Mouse (Mus musculus): ENCODE measurements around the gene 4930432M17Rik. TPM values are rescaled to one million over a fixed set of nuclear protein-coding genes. Genes with fewer than 3 reads are reported as not detected.

The 4930432M17Rik gene
- polyA plus RNA-seq, 1 experiment: not detected

DNA sequence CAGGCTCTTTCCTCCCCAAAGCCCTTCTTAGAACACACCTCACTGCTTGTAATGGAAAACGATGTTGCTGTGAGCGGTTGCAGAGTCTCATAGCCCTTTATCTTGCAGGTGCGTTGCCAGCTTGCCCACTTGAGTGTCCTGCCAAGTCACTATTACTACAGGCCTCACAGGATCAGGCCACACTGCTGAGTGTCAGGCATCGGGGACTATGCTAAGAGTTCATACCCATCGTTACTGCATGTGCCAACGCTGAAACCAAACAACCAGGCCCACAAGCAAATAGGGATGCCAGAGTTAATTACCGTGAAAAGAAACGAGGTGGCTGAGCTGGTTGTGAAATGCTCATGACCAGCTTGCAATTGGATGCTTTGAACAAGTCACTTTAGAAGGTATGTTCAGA, 43.3 kb downstream of the 4930432M17Rik start:
- 22% methylated on average over 8 of the region's 8 CpGs for WGBS
- Histone ChIP-seq H3K4me3 (ENCODE audit: low read depth, low read length) (no peak overlapping the region), H3K36me3 (ENCODE audit: control insufficient read depth, insufficient read depth, low read length) (no peaks in the 10 kb centered on the region), H3K27me3 (ENCODE audit: control insufficient read depth, insufficient read depth, low read length) (no peaks in the 10 kb centered on the region; the same call in 1 of the 2 replicates), H3K27ac (ENCODE audit: insufficient read depth, low read depth, low read length) (no peak overlapping the region), H3K4me1 (ENCODE audit: control insufficient read depth, insufficient read depth, insufficient read length, low read length) (peaks cover 9% of the 10 kb centered on the region; the same call in 1 of the 2 replicates)
- TF ChIP-seq CTCF (IDR thresholded peaks at IDR 0.05; ENCODE audit: extremely low read depth, insufficient read length, insufficient replicate concordance, low read depth, low read length): no peak
- TF ChIP-seq POLR2A (IDR thresholded peaks at IDR 0.05; ENCODE audit: low read depth, low read length): no peak

DNA sequence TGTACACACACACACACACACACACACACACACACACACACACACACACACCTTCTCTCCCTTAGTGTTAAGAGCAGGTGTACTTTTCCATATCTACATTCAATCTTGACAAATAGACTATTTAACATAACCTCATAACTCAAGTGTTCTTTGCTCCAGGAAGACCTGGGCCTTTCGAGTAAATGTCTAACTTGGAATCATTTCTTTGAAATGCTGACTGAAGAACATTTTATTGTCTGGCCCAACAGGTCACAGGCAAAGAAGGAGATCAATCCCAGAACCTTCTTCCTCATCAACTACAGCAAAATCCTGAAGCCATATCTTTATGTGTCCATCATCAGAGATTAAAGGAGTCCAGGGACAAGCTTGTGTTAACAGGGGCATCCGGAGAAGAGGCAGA, 43.9 kb downstream of the 4930432M17Rik start:
- Histone ChIP-seq H3K27ac (ENCODE audit: insufficient read depth, low read depth, low read length) (no peak overlapping the region), H3K27me3 (ENCODE audit: control insufficient read depth, insufficient read depth, low read length) (no peaks in the 10 kb centered on the region; the same call in 1 of the 2 replicates), H3K36me3 (ENCODE audit: control insufficient read depth, insufficient read depth, low read length) (no peaks in the 10 kb centered on the region), H3K4me3 (ENCODE audit: low read depth, low read length) (no peak overlapping the region), H3K4me1 (ENCODE audit: control insufficient read depth, insufficient read depth, insufficient read length, low read length) (peaks cover 9% of the 10 kb centered on the region; the same call in 1 of the 2 replicates)
- WGBS: 39% methylated on average over 2 of the region's 2 CpGs
- TF ChIP-seq POLR2A (IDR thresholded peaks at IDR 0.05; ENCODE audit: low read depth, low read length) (no peak), CTCF (IDR thresholded peaks at IDR 0.05; ENCODE audit: extremely low read depth, insufficient read length, insufficient replicate concordance, low read depth, low read length) (no peak)

DNA sequence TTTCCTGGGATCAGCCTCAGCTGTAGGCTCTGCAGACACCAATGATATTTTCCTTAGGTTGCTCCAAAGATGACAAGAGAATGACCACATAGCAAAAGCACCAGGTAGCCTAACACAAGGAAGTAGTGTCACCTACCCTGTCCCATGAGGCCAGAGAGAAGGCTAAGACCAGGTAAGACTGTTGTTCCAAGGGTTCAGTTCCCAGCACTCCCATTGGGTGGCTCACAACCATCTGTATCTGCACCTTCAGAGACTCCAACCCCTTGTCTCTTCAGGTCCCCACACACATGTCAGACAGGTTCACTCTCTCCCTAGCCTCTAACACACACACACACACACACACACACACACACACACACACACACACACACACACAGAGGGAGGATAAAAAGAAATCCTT, 44.8 kb downstream of the 4930432M17Rik start:
- Histone ChIP-seq H3K27me3 (ENCODE audit: control insufficient read depth, insufficient read depth, low read length) (no peaks in the 10 kb centered on the region; the same call in 1 of the 2 replicates), H3K4me1 (ENCODE audit: control insufficient read depth, insufficient read depth, insufficient read length, low read length) (peaks cover 9% of the 10 kb centered on the region; the same call in 1 of the 2 replicates), H3K4me3 (ENCODE audit: low read depth, low read length) (no peak overlapping the region), H3K27ac (ENCODE audit: insufficient read depth, low read depth, low read length) (no peak overlapping the region), H3K36me3 (ENCODE audit: control insufficient read depth, insufficient read depth, low read length) (no peaks in the 10 kb centered on the region)
- TF ChIP-seq CTCF (IDR thresholded peaks at IDR 0.05; ENCODE audit: extremely low read depth, insufficient read length, insufficient replicate concordance, low read depth, low read length) (no peak), POLR2A (IDR thresholded peaks at IDR 0.05; ENCODE audit: low read depth, low read length) (no peak)

DNA sequence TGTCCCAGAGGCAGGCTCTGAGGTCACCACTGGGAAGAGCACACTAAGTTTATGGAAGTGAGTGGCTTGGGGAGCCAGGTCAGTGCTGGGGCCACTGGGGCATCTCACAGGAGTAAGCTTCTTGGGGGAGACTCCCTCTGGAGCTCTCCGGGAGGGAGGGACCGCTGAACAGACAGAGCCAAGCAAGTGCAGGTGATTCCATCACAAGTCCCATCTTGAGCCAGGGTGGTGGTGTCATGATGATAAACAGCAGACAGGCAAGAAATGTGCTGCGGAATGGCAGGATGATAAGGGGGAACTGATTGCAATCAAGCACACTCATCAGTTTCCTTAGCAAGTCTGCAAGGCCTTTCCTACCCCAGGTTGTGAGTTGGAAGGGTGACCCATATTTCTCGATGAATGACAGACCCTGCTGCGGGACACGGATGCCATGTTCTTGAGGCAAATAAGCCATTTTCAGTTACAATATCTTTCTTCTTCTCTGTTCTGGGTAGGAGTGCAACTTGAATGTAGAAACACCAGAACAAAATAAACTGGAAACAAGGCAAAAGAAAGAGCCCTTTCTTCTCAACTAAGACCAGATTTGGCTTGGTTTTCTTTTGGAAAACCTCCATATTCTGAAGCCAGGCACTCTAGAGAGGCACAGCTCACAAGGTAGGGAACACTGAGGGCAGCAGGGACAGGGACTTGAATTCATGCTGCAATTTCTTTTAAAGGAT, 45.3 kb downstream of the 4930432M17Rik start:
- TF ChIP-seq CTCF (IDR thresholded peaks at IDR 0.05; ENCODE audit: extremely low read depth, insufficient read length, insufficient replicate concordance, low read depth, low read length): no peak
- TF ChIP-seq POLR2A (IDR thresholded peaks at IDR 0.05; ENCODE audit: low read depth, low read length): no peak
- Histone ChIP-seq H3K36me3 (ENCODE audit: control insufficient read depth, insufficient read depth, low read length) (no peaks in the 10 kb centered on the region), H3K4me1 (ENCODE audit: control insufficient read depth, insufficient read depth, insufficient read length, low read length) (peaks cover 9% of the 10 kb centered on the region; the same call in 1 of the 2 replicates), H3K4me3 (ENCODE audit: low read depth, low read length) (no peak overlapping the region), H3K27me3 (ENCODE audit: control insufficient read depth, insufficient read depth, low read length) (no peaks in the 10 kb centered on the region; the same call in 1 of the 2 replicates), H3K27ac (ENCODE audit: insufficient read depth, low read depth, low read length) (no peak overlapping the region)
- WGBS: 86% methylated on average over 6 of the region's 6 CpGs

DNA sequence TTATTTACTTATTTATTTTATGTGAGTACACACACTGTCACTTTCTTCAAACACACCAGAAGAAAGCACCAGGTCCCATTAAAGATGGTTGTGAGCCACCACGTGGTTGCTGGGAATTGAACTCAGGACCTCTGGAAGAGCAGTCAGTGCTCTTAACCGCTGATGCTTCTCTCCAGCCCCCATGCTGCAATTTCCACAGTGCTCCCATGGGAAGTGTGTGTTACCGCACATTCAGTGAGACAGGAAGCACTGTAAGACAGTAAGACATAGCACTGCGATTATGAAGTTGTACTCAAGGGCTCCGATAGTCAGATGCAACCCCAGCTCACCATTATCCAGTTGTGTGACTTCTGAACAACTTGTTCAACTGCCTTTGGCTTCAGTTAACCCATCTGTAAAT, 45.9 kb downstream of the 4930432M17Rik start:
- Histone ChIP-seq H3K27me3 (ENCODE audit: control insufficient read depth, insufficient read depth, low read length) (no peaks in the 10 kb centered on the region; the same call in 1 of the 2 replicates), H3K27ac (ENCODE audit: insufficient read depth, low read depth, low read length) (no peak overlapping the region), H3K4me1 (ENCODE audit: control insufficient read depth, insufficient read depth, insufficient read length, low read length) (peaks cover 9% of the 10 kb centered on the region; the same call in 1 of the 2 replicates), H3K4me3 (ENCODE audit: low read depth, low read length) (no peak overlapping the region), H3K36me3 (ENCODE audit: control insufficient read depth, insufficient read depth, low read length) (no peaks in the 10 kb centered on the region)
- no peak for TF ChIP-seq CTCF (IDR thresholded peaks at IDR 0.05; ENCODE audit: extremely low read depth, insufficient read length, insufficient replicate concordance, low read depth, low read length)
- no peak for TF ChIP-seq POLR2A (IDR thresholded peaks at IDR 0.05; ENCODE audit: low read depth, low read length)
- 90% methylated on average over 5 of the region's 5 CpGs for WGBS

DNA sequence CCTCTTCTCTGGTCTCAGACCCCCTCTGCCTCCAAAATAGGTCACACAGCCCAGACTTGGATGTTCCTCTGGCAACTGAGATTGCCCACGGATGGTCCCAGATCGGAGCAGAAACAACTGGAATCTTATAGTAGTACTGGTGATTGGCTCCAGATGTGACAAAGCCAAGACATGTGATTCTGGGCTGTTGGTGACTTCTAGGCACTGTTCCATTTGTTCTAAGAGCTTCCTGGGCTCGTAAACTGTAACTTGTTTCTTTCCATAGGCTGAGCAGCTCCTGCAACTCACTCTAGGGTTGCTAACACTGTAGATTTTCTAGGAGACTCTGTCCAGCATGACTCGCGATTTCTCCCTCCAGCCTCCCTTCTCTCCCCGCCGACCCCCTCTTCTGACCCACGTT, 48.1 kb downstream of the 4930432M17Rik start:
- Histone ChIP-seq H3K27ac (ENCODE audit: insufficient read depth, low read depth, low read length) (no peak overlapping the region), H3K4me3 (ENCODE audit: low read depth, low read length) (no peak overlapping the region), H3K36me3 (ENCODE audit: control insufficient read depth, insufficient read depth, low read length) (no peaks in the 10 kb centered on the region), H3K27me3 (ENCODE audit: control insufficient read depth, insufficient read depth, low read length) (no peaks in the 10 kb centered on the region; the same call in 1 of the 2 replicates), H3K4me1 (ENCODE audit: control insufficient read depth, insufficient read depth, insufficient read length, low read length) (peaks cover 16% of the 10 kb centered on the region; the same call in 1 of the 2 replicates)
- TF ChIP-seq CTCF (IDR thresholded peaks at IDR 0.05; ENCODE audit: extremely low read depth, insufficient read length, insufficient replicate concordance, low read depth, low read length) (no peak), POLR2A (IDR thresholded peaks at IDR 0.05; ENCODE audit: low read depth, low read length) (no peak)
- 87% methylated on average over 8 of the region's 8 CpGs for WGBS

DNA sequence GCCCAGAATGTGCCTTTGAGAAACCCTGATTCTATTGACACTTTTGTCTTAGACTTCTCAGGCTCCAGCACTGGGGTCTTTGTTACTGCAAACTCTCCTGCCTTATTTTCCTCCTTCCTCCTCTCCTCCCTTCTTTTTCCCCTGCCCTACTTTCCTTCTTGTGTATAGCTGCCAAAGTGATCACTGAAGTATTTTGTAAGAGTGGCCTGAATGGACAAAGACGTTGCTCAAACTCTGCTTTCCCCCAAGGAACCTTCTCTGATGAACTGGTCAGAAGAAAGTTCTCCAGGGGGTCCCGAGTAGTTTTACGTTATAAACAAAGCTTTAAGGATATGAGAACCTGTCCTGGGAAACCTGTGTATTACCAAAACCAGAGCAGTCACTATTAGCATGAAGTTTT, 49.1 kb downstream of the 4930432M17Rik start:
- no peak overlapping the region for H3K4me3 ChIP-seq (ENCODE audit: low read depth, low read length)
- H3K4me1 ChIP-seq (ENCODE audit: control insufficient read depth, insufficient read depth, insufficient read length, low read length): peaks cover 13% of the 10 kb centered on the region; the same call in 1 of the 2 replicates
- no peaks in the 10 kb centered on the region; the same call in 1 of the 2 replicates for H3K27me3 ChIP-seq (ENCODE audit: control insufficient read depth, insufficient read depth, low read length)
- H3K36me3 ChIP-seq (ENCODE audit: control insufficient read depth, insufficient read depth, low read length): no peaks in the 10 kb centered on the region
- H3K27ac ChIP-seq (ENCODE audit: insufficient read depth, low read depth, low read length): no peak overlapping the region
- 84% methylated on average over 3 of the region's 3 CpGs for WGBS
- TF ChIP-seq CTCF (IDR thresholded peaks at IDR 0.05; ENCODE audit: extremely low read depth, insufficient read length, insufficient replicate concordance, low read depth, low read length): no peak
- no peak for TF ChIP-seq POLR2A (IDR thresholded peaks at IDR 0.05; ENCODE audit: low read depth, low read length)
